Mouse (Mus musculus): ENCODE data around the gene Rarb.

The Rarb gene

DNA sequence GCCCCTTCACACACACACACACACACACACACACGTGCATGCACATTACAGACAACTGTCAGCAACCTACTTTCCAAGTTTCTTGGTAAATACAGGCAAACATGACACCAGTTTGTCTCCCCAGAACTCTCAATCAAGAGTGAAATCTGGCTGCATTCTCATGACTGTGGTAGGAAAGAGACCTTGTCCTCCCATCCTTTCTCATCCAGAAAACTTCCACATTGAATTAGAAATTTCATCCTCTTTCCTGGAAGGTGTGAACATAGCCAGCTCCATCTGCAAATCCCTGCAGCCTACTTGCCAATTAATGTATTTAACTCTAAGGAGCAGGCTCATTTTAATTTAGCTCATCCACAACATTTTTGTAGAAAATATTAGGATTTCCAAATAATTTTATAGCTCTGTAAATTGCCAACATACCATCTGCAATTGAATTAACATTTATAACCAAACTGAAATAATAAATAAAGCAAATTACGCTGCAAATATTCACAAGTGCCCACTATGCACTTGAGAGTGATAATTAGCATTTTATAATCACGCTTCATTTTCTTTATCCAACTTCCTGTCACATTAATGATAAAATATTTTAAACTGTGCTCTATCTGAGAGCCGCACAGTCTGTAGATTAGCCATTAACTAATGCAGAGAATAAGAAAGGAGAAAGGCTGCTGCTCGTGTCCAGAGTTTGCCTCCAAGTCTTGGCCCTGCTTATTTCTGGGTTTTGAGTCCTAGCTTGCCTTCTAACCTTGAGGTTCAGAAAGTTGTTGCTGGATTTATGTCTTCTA, 293.6 kb downstream of the Rarb start:
- DNase-seq: peak; percentile 13

DNA sequence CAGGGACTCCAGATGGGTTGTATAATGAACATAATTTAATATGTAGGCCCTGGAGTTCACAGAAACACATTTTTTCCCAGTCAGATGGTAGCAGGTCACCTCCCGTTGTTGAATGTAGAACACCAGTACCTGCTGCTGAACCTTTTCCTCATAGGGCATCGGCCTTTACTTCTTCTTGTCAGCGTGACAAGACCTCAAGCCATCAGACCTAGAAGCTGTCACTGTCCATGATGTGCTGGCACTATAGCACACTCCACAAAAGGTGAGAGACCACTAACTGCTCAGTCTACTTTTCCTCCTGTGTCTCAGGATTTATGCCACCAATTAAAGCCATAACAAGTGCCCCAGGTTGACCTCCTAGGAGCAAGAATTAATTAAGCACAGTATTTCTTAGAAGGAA, 296.1 kb downstream of the Rarb start:
- DNase-seq: no peak

DNA sequence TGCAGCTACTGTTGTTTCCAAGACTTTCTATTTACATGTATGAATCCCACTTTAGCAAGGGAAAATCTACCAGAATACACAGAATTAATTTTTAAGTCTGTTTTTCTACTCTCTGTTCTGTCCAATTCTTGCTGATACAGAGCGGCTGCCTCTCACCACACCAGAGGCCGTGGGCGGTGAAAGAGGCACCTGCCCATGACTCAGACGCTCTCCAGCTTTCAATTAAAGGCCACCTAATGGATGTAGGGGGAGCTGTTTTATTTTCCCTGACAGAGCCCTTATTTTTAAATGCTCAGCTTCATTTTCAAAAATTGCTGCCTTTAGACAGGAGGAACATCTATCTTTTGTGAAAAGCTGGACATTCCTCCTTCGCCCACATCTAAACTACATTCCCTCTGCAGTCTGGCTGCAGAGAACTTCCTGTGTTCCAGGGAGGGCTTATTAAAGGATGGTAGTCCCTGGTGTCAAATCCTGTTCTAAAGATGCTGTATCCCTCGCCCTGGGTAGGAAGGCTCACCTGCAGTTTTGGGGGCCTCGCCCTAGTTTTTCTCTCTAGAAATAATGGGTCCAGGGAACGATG, 299.3 kb downstream of the Rarb start:
- no peak for DNase-seq

DNA sequence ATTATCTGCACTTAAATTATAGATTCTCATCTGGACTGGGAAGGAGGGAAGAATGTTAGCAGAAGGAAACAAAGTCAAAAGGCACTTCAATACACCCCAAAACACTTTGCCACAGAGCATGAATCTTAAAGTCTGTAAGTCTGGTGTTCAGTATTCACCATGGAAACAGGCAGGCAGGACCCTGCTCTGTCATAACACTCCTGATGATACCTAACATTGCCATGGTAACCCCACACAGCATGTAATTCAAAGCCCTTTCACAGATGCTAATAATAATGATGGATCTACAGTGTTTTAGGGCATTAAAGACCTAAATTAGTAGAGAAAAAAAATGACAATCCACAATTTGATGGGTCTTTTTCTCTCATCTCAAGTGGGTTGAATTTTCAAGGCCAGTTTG, 301.0 kb downstream of the Rarb start:
- no peak for DNase-seq

DNA sequence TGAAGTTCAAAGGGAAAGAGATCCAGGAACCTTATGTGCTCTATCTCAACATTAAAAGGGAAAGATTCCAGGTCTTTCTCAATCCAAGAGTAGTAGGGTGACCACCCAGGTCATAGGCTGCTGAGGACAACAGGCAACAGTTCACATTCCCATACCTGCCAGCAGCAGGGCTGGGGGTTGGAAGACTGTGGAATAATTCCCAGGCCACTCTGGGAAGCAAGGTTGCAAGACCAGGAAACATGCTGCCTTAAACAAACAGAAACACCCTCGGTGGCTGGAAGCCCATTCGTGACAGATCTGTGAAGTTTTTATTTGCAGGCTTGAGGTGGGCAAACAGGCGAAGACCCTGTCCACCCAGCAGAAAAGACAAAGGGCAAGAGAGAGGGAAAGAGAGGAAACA, 303.2 kb downstream of the Rarb start:
- no peak for DNase-seq

DNA sequence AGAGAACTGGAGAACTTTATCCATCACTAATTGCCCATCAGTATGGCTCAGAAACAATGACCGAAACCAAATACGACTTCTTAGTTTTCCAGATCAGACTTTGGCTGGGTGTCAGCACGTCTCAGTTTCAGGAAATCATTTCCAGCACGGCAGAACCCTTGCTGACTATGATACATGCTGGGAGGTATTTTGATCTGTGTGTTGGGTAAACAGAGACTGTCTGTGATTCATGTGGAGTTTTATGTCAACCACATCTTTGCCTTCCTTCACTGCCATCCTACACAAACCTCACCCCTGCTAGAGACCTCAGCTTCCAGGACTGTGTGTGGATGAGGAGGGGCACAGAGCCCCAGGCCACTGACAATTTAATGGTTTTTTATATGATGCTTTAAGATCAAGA, 308.4 kb downstream of the Rarb start:
- no peak for DNase-seq

DNA sequence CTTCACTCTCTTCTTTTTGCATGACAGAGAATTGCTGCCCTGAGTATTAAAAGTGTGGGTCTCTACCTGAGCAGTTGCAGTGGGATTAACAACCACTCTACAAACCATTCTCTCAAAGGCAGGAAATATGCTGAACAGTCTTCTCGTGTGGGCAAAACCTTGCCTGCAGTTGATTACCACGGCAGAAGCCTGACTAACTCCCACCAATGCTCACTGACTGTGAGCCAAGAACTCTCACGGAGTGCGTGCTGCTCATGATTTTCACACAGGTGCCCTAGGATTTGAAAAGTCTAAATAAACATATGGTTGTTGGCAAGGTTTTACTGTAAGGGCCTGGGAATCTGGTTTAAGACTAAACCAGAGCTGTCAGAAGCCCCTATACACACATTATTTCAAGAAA, 309.1 kb downstream of the Rarb start:
- no peak for DNase-seq

DNA sequence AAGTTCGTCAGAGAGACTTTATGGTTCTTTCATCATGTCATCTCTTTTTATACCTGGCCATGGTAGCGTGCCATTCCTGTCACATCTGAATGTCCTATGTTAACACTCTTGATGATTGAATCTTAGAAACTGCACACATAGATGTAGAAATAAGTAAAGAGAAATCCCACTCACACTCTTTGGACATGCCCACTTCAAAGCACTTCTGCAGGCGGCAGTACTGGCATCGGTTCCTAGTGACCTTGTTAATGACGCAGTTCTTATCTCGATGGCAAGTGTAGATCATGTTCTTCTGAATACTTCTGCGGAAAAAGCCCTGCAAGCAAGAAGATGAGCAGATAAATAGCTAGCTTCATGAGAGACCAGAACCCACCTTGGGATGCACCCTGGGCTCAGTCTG, 310.2 kb downstream of the Rarb start:
- DNase-seq: no peak

DNA sequence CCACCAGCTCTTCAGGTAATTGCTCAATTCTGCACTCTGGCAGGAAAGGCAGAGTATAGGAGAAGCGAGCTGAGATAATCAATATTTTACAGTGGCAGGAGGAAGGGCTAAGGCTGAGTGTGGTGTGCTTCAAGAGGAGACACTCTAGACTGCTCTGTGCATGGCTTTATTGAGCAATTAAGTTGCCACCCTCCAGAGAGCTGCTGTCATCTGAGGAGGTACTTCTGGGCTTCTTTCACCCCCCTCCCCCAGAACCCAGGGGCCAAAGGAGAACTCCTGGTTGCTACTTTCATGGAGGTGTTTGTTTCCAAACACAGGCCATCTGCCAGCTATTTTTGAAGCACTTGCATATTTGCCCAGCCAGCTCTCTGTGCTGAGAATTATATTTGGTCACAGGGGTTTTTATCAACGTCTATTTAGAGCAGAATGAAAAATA, 321.7 kb downstream of the Rarb start:
- DNase-seq: no peak

DNA sequence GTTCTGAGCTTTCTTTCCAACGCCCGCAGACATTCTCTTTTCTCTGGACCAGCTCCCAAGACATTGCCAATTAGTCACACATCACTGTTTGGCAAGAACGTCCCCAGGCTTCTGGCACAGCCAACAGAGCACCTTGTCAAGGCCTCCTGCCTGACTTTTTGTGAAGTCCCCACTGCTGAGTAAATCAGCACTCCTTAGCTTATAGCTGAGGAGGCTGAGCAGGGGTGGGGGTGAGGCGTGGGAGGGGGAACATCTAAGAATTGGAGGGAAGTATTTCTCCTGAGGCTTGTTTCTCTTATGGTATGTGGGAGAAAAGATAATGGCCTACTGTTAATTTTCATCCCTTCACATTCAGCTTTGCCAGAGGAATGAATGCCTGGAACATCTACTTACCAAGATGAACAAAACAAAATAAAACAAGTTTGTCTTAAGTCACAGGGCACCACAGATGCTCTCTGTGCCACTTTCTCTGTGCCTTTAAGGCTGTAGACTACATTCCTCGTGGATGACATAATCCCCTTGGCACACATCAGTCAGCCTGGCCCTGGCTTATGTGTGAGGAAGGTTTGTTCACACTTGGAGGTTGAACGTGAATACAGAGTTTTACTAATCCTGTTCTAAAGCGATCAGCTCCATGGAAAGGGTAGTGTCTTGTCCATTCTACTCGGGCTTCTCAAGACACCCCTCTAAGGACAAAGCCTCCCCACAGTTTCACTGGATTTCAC, 335.1 kb downstream of the Rarb start:
- DNase-seq: peak; percentile 54

DNA sequence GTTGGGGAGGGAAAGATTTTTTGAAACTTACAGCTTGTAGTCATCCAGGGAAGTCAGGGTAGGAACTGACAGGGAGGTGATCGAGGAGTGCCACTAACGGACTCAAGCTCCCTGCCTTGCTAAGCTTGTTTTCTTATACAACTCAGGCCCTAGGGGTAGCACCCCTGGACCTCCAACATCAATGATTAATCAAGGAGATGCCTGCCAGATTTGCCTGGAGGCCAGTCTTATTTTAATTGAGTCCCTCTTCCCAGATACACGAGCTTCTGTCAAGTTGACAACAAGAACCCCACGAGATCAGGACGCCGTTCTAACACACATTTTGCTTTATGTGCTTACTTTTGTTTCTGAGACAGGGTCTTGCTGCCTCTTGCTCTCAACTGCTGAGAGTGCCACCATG, 338.3 kb downstream of the Rarb start:
- peak; percentile 62 for DNase-seq

DNA sequence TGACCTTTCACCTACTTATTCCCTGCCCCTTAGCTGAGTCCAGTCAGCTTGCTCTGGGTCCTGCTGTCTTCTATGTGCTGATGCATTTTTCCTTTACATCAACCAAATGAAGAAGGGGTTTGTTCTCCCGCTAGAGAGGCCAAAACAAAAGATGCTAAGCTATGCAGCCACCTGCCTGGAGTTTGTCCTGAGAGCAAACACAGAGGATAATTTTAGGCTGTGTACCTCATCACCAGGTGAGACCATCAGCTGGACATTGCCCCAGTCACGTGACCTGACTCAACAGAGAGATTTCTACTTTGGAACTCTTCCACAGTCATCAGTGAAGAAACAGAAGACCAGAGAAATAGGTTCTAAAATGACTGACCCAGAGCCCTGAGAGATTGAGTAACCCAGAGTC, 339.4 kb downstream of the Rarb start:
- peak; percentile 27 for DNase-seq

DNA sequence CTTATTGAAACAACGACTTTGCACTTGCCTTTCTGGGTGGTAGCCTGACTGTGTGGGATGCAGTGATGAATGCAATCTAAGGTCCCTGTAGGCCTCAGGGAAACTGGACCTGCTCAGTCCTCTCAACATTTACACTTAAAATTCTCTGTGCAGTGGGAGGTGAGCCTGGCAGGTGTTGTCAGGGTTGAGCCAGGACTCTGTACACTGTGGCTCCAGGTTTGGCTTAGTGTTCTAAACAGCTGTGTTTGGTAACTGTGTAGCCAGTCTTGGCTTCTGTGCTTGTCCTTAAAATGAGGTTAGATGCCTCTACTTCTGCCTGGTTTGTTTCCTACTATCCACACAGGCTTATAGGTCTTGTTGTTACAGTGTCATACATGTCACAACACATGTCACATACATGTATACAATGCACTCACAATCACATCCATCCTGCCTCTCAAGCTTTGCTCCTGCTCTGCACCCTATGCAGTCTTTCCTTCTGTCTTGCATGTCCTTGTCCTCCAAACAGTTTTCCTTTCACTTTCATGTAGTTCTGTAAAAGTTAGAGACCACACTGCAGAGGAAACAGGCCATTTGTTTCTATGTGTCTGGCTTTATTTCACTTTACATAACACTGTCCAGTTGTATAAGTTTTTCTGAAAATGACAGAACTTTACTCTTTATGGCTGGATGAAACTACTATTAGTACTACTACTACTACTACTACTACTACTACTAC, 340.2 kb downstream of the Rarb start:
- DNase-seq: peak; percentile 18

DNA sequence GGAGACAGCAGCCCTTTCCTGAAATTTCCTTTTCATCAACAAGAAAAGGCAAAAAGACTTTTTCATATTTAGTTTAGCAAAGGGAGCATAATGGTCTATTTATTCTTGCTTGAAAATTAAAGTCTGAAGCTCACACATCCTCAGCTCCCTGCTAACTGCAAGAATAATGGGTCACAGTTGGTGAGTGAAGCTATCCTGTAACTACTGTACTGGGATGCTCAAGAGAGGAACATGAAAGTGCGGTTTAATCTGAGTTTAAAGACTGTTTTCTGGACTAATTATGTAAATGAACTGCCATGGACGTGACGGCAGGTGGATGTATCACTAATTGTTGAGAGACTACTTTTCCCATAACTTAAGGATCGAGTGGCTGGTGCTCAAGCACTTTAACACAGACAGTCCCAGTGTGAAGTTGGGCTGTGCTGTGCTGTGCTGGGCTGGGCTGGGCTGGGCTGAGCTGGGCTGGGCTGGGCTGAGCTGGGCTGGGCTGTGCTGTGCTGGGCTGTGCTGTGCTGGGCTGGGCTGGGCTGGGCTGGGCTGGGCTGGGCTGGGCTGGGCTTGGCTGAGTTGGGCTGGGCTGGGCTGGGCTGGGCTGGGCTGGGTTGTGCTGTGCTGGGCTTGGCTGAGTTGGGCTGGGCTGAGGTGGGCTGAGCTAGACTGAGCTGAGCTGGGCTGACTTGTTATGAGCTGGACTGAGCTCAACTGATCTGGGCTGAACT, 370.5 kb downstream of the Rarb start:
- no peak for DNase-seq

DNA sequence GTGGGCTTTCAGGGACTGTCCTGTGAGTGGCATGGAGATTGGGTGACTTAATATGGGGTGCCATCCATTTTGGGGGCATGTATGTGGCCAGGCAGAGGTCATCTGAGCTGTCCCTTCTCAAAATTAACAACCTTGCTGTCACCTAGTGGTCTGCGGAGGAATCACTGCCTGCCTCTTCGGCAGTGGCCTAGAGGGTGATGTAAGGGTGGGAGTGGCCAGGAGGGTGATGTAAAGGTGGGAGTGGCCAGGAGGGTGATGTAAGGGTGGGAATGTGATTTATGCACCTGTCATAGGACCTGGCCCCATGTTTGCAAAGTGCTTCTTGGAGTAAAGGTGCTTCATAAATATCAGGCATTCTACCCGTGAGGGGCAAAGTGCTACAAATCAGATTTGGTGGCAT, 371.4 kb downstream of the Rarb start:
- DNase-seq: no peak

DNA sequence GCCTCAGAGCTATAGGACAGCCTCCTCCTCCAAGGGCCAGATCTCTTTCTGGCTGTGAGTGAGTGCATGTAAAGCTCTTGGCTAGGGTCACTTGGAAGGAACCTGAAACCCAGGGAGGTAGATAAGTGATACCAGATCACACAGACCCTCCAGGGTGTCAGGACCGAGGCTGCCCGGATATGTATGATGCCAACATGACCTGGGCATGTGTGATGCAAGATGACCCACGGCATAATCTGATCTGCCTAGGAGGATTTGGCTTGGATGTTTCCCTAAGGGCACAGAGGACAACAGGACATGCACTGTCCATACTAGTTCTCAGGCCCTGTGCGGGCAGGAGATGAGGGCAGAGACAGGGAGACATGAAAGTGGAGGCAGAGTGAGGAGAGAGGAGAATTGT, 374.1 kb downstream of the Rarb start:
- DNase-seq: no peak

DNA sequence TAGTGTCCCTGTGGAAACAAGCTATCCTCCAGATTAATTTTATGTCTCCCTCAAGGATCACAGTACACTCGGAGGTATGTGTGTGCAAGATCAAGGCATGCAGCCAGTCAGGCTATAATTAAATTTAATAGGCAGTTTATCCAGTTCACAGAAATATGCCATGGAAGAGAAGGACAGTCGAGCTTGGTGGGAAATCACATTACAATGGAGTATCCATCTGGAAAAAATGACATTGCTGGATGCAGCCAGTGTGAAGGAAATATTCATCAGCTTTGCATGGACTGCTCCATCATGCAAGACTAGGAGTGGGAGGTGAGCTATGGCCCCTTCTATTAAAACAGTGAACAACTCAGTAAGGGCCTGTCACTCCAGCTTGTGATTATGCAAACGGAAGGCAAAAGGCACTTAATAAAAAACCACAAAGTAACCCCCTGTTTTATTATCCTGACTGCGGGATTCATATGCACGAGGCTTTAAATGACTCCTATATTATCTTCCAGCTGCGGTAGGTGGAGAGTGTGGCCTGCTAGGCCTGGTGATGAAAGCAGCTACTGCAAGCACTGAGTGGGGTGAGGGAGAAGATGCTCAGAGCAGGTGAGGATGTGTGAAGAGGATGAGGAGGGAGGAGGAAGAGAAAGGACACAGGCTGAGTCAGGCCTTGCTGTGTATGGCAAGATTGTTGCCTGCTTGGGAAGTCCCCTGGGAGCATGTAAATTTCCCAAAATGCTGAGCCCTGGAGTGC, 379.4 kb downstream of the Rarb start:
- no peak for DNase-seq

DNA sequence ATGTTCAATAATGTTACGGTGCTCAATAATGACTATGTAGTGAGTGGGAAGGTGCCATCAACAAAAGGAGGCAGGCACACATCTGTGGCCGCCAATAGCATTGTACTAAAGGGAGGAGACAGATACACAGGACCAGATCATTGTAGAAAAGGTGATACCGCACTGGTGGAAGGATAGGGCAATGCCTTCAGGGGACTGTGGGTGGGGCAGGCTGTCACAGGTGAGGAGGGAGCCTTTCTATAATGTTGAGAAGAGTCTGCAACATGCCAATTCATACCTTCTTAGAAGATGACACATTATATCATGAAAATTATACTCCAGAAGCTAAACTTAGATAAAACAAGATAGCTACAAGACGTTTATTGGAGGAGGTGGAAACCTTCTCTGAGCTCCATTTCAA, 381.6 kb downstream of the Rarb start:
- no peak for DNase-seq

DNA sequence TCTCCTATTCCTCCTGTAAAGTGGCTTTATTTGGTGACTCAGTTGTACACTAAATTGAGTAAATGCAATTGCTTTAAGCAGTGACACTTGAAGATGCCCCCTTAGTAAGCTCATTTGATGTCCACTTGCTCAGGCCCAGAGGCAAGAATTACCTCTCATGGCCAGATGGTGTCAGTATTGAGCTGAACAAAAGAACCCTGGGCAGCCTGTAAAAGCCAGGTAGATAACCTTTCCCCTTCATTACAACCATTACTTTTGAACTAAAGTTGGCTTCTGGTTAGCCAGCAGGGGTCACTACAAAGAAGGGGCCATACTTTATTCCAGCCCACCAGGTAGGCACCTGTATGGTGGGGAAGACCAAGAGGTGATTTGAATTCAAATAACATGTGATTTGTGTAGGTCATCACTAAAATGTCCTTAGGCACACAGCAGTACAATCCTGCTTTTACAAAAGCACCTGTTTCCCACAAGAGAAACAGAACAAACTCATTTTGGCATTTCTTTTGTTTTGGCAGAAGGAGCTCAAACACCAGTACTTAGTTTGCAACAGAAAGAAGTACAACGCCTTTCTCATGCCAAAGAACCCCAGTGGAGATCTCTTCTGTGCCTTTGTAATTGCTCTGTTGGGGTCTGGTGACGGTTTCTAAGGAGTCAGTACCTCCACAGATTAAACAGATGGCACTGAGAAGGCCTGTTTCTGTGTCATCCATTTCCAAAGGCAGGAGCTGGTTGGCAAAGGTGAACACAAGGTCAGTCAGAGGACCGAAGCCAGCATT, 384.4 kb downstream of the Rarb start:
- peak; percentile 79 for DNase-seq

DNA sequence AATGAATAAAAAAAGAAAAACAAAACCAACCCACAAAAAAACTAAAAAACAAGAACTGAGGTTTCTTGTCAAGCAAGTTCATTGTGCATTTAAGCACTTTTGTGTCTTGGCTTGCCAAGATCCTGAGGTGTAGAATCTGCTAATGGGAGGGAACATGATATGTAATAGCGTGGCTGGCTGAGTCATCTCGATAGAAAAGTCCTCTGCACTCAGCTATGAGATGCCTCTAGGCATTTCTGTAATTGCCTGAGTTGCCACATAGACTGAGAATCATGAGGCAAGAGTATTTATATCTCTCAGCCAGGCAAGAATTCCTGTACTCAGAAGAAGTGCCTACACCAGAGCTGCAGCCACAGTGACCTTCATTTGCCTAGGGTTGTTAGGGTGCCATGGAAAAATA, 385.8 kb downstream of the Rarb start:
- DNase-seq: no peak

DNA sequence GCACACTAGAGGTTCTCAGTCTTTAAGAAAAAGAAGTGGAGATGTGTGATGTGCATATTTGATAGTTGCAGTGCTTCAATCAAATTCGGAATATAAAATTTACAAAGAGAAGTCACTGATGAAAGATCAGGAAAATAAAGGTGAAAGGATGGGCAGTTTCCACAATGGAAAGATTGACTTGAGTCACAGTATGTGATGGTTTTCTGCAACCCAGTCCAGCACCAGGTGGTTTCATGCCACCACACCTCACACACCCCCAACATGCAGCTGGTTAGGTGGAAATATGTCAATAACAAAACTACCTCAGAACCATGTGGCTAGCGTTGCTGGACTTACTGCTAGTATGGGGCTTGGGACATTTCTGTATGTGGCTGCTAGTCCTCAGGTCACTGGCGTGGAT, 386.4 kb downstream of the Rarb start:
- DNase-seq: no peak

All from kidney, adult 9 months (tissue).